Comparison of ENCODE assay signal across 11 mouse cellular contexts in genomic region chr16:92421147-92421934, GRCm38 (mm10). TPM values are rescaled to one million over a fixed set of nuclear protein-coding genes. Genes with fewer than 3 reads are reported as not detected.
A peak's percentile ranks its signal among the peaks of the same experiment; 100 is the strongest.
DNase-seq lines count a peak whose midpoint lies in the region; ATAC-seq and TF ChIP-seq lines count a peak whose summit lies in the region.
"Had no signal": no experiment of that assay in that cellular context is flagged by ENCODE, and none has a peak within 500 bp of the region (broad histone marks: within the 10 kb centered on the region; RNA-seq: fewer than 3 reads in every experiment).

No protein-coding gene starts in this region.

- H3K4me1 ChIP-seq in hindbrain, postnatal 0 days (ENCODE audit: insufficient read depth, low read length): no peaks in the 10 kb centered on the region
- 0 out of 2 replicates have a peak, but pooled peaks cover 7% of the 10 kb centered on the region for H3K4me1 ChIP-seq in hindbrain, embryonic 14.5 days (replicated peaks; ENCODE audit: control insufficient read depth, insufficient read depth, low read length)
- no peaks in the 10 kb centered on the region for H3K4me1 ChIP-seq in midbrain, postnatal 0 days (ENCODE audit: insufficient read depth, low read length)
- H3K4me1 ChIP-seq in midbrain, embryonic 10.5 days: peaks cover 23% of the 10 kb centered on the region

- no peak overlapping the region for H3K27ac ChIP-seq in hindbrain, postnatal 0 days
- H3K27ac ChIP-seq in hindbrain, embryonic 14.5 days: no peak overlapping the region
- H3K27ac ChIP-seq in midbrain, postnatal 0 days (ENCODE audit: low read depth, low read length): no peak overlapping the region
- H3K27ac ChIP-seq in midbrain, embryonic 10.5 days (replicated peaks): no peak overlapping the region
- H3K27ac ChIP-seq: macrophage; stomach, embryonic 15.5 days had no signal

- H3K4me2 ChIP-seq in hindbrain, postnatal 0 days (ENCODE audit: low read depth, low read length): no peak overlapping the region
- H3K4me2 ChIP-seq in hindbrain, embryonic 14.5 days (replicated peaks): no peak overlapping the region
- no peak overlapping the region for H3K4me2 ChIP-seq in midbrain, postnatal 0 days (ENCODE audit: low read depth, low read length, poor library complexity, severe bottlenecking)
- H3K4me2 ChIP-seq: stomach, embryonic 15.5 days had no signal

- no peaks in the 10 kb centered on the region for H3K9me3 ChIP-seq in hindbrain, postnatal 0 days (ENCODE audit: low read length)
- H3K9me3 ChIP-seq in hindbrain, embryonic 14.5 days (ENCODE audit: control insufficient read depth, low read length): no peaks in the 10 kb centered on the region
- no peaks in the 10 kb centered on the region for H3K9me3 ChIP-seq in midbrain, postnatal 0 days (ENCODE audit: low read length)
- no peaks in the 10 kb centered on the region for H3K9me3 ChIP-seq in midbrain, embryonic 10.5 days (replicated peaks)
- H3K9me3 ChIP-seq: stomach, embryonic 15.5 days had no signal

- no peaks in the 10 kb centered on the region for H3K27me3 ChIP-seq in hindbrain, postnatal 0 days (ENCODE audit: insufficient read depth, low read length)
- H3K27me3 ChIP-seq in hindbrain, embryonic 14.5 days (ENCODE audit: control insufficient read depth, insufficient read depth, low read length): no peaks in the 10 kb centered on the region
- no peaks in the 10 kb centered on the region for H3K27me3 ChIP-seq in midbrain, postnatal 0 days (ENCODE audit: insufficient read depth, low read length)
- no peaks in the 10 kb centered on the region for H3K27me3 ChIP-seq in midbrain, embryonic 10.5 days (ENCODE audit: low read depth, poor library complexity, severe bottlenecking)
- H3K27me3 ChIP-seq: stomach, embryonic 15.5 days had no signal

- WGBS in hindbrain, postnatal 0 days: 46% methylated on average over 13 of the region's 13 CpGs
- WGBS in hindbrain, embryonic 14.5 days: 60% methylated on average over 13 of the region's 13 CpGs
- 58% methylated on average over 13 of the region's 13 CpGs for WGBS in midbrain, postnatal 0 days
- 75% methylated on average over 13 of the region's 13 CpGs for WGBS in midbrain, embryonic 10.5 days

- TF ChIP-seq CTCF in hindbrain, postnatal 0 days (IDR thresholded peaks at IDR 0.05; ENCODE audit: low read depth): peak; percentile 50
- peak; percentile 53 for TF ChIP-seq CTCF in midbrain, postnatal 0 days (IDR thresholded peaks at IDR 0.05)

- peak; percentile 14 for DNase-seq in CD4-positive, CD25-positive, alpha-beta regulatory T cell, adult 2 months (ENCODE audit: low read depth, low spot score)
- DNase-seq in hindbrain, postnatal 0 days (ENCODE audit: low spot score): no peak
- DNase-seq in hindbrain, embryonic 14.5 days (ENCODE audit: low spot score): no peak
- DNase-seq in midbrain, postnatal 0 days (ENCODE audit: low spot score): no peak
- DNase-seq in midbrain, embryonic 10.5 days (ENCODE audit: low spot score): no peak
- DNase-seq in B cell, adult 2 months: no peak
- no peak for DNase-seq in urinary bladder, postnatal 4 days (ENCODE audit: low spot score in 2 of 2)

- no peak for ATAC-seq in CD4-positive, CD25-positive, alpha-beta regulatory T cell, adult 4 months
- peak; percentile 33; the same call in 1 of the 2 replicates for ATAC-seq in hindbrain, postnatal 0 days
- no peak for ATAC-seq in hindbrain, embryonic 14.5 days (ENCODE audit: low FRiP score)
- no peak for ATAC-seq in midbrain, postnatal 0 days (ENCODE audit: low FRiP score)
- ATAC-seq: hindbrain, embryonic 16.5 days had no signal

- H3K9ac ChIP-seq in hindbrain, postnatal 0 days (replicated peaks; ENCODE audit: low read length): no peak overlapping the region
- H3K9ac ChIP-seq in hindbrain, embryonic 14.5 days: no peak overlapping the region
- H3K9ac ChIP-seq in midbrain, postnatal 0 days (replicated peaks; ENCODE audit: low read length, poor library complexity, severe bottlenecking): 0 out of 2 replicates have a peak overlapping the region, but pooled peaks have one; percentile 19
- H3K9ac ChIP-seq: stomach, embryonic 15.5 days had no signal

- no peaks in the 10 kb centered on the region for H3K36me3 ChIP-seq in hindbrain, postnatal 0 days (ENCODE audit: insufficient read depth, low read length)
- no peaks in the 10 kb centered on the region for H3K36me3 ChIP-seq in hindbrain, embryonic 14.5 days (replicated peaks; ENCODE audit: control insufficient read depth, insufficient read depth)
- H3K36me3 ChIP-seq in midbrain, postnatal 0 days (ENCODE audit: insufficient read depth, low read length): no peaks in the 10 kb centered on the region
- H3K36me3 ChIP-seq in midbrain, embryonic 10.5 days: peaks cover 5% of the 10 kb centered on the region; the same call in 1 of the 2 replicates
- H3K36me3 ChIP-seq: stomach, embryonic 15.5 days had no signal

- H3K4me3 ChIP-seq in hindbrain, postnatal 0 days (ENCODE audit: low read length): no peak overlapping the region
- H3K4me3 ChIP-seq in hindbrain, embryonic 14.5 days (replicated peaks; ENCODE audit: low read length): no peak overlapping the region
- H3K4me3 ChIP-seq in midbrain, postnatal 0 days (ENCODE audit: low read depth, low read length): no peak overlapping the region
- no peak overlapping the region for H3K4me3 ChIP-seq in midbrain, embryonic 10.5 days
- H3K4me3 ChIP-seq: stomach, embryonic 15.5 days had no signal

RNA-seq across cellular contexts. Expression of gene Rcan1, which starts 49.3 kb away (rescaled TPM):
- 1 to 10 TPM; 1.2 to 2.7 TPM for polyA plus RNA-seq in CD4-positive, CD25-positive, alpha-beta regulatory T cell, adult 4 months (2017; shearing (Covaris generic))
- 78.9 and 87.1 TPM in 2 replicates for total RNA-seq in hindbrain, postnatal 0 days (2014; rRNA removed)
- polyA plus RNA-seq in hindbrain, postnatal 0 days (2015; fragmentation: Nextera tagmentation; extraction: Ambion mirVana): 63.0 and 67.4 TPM in 2 replicates
- polyA plus RNA-seq in hindbrain, embryonic 14.5 days (2014; fragmentation: Nextera tagmentation; extraction: Ambion mirVana): 76.8 and 92.3 TPM in 2 replicates
- total RNA-seq in midbrain, postnatal 0 days (2014; rRNA removed): 91.3 and 104 TPM in 2 replicates
- polyA plus RNA-seq in midbrain, postnatal 0 days (2015; fragmentation: Nextera tagmentation; extraction: Ambion mirVana): 68.6 and 73.3 TPM in 2 replicates
- polyA plus RNA-seq in midbrain, embryonic 10.5 days (2016; fragmentation: Nextera tagmentation; extraction: Ambion mirVana): 38.8 and 40.6 TPM in 2 replicates

Comparison
In these comparisons a context has a peak if more than half of its experiments do, and no peak if none do; other contexts are left out.
1. RNA of gene Rcan1, which starts 49.3 kb away (polyA plus RNA-seq): 76.8 to 92.3 TPM in hindbrain, embryonic 14.5 days, 68.6 to 73.3 TPM in midbrain, postnatal 0 days, 63.0 to 67.4 TPM in hindbrain, postnatal 0 days and 38.8 to 40.6 TPM in midbrain, embryonic 10.5 days; 1.2 to 2.7 TPM in CD4-positive, CD25-positive, alpha-beta regulatory T cell, adult 4 months; every median in the first group is over 10 times any median in the second.